In the genomic region with DNA sequence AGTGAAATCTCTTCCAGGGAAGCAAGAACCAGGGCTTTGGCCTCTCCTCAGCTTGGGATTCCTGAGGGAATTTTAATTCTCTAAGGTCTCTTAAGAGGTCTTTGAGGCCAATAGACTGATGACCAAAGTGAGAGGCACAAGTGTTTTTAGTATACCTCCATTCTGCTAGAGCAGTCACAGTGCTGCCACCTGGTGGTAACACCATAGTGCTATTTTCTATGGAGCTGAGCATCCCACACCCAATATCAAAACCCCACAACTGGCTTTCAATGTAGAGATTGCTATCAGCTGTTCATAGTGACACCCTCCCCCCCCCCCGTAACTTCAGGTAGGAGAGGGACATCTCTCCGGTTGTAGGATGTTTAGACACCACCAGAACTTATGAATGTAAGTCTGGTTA, we compare ENCODE assay signal across 9 mouse cellular contexts. TPM values are rescaled to one million over a fixed set of nuclear protein-coding genes. Genes with fewer than 3 reads are reported as not detected.
DNase-seq lines count a peak whose midpoint lies in the region; ATAC-seq lines count a peak whose summit lies in the region.
"Had no signal": no experiment of that assay in that cellular context is flagged by ENCODE, and none has a peak within 500 bp of the region (broad histone marks: within the 10 kb centered on the region; RNA-seq: fewer than 3 reads in every experiment).

No protein-coding gene starts in this region.

- no peaks in the 10 kb centered on the region for H3K4me1 ChIP-seq in liver, embryonic 11.5 days (replicated peaks; ENCODE audit: control insufficient read depth, insufficient read depth, low read length)
- no peaks in the 10 kb centered on the region for H3K4me1 ChIP-seq in embryonic facial prominence, embryonic 11.5 days (ENCODE audit: control insufficient read depth, insufficient read depth, low read length)
- H3K4me1 ChIP-seq in neural tube, embryonic 14.5 days (ENCODE audit: control insufficient read depth, insufficient read depth, low read length), result no peaks in the 10 kb centered on the region

- H3K36me3 ChIP-seq in liver, embryonic 11.5 days (ENCODE audit: control insufficient read depth, insufficient read depth, low read length), result no peaks in the 10 kb centered on the region
- no peaks in the 10 kb centered on the region for H3K36me3 ChIP-seq in embryonic facial prominence, embryonic 11.5 days (replicated peaks; ENCODE audit: control insufficient read depth, insufficient read depth, low read depth, low read length)
- no peaks in the 10 kb centered on the region for H3K36me3 ChIP-seq in neural tube, embryonic 14.5 days (ENCODE audit: control insufficient read depth, insufficient read depth, low read length)

- H3K4me2 ChIP-seq in liver, embryonic 11.5 days, result no peak overlapping the region
- no peak overlapping the region for H3K4me2 ChIP-seq in embryonic facial prominence, embryonic 11.5 days (ENCODE audit: low read depth, low read length)
- H3K4me2 ChIP-seq in neural tube, embryonic 14.5 days (ENCODE audit: low read depth, low read length), result no peak overlapping the region

- no peak overlapping the region for H3K27ac ChIP-seq in liver, embryonic 11.5 days (ENCODE audit: low read depth, low read length)
- no peak overlapping the region for H3K27ac ChIP-seq in embryonic facial prominence, embryonic 11.5 days (replicated peaks; ENCODE audit: low read depth, low read length)
- no peak overlapping the region for H3K27ac ChIP-seq in neural tube, embryonic 14.5 days (ENCODE audit: low read depth, low read length)

- H3K4me3 ChIP-seq in liver, embryonic 11.5 days (ENCODE audit: low read depth, low read length), result no peak overlapping the region
- no peak overlapping the region for H3K4me3 ChIP-seq in embryonic facial prominence, embryonic 11.5 days (ENCODE audit: low read depth, low read length)
- H3K4me3 ChIP-seq in neural tube, embryonic 14.5 days (ENCODE audit: low read depth, low read length), result no peak overlapping the region

- no peak for ATAC-seq in liver, embryonic 11.5 days (replicated peaks; ENCODE audit: low FRiP score)
- no peak for ATAC-seq in embryonic facial prominence, embryonic 11.5 days (replicated peaks; ENCODE audit: insufficient number of reproducible peaks, low FRiP score, low TSS enrichment, low read depth)
- 0 out of 2 replicates have a peak, but pooled peaks have one; percentile 51 for ATAC-seq in neural tube, embryonic 14.5 days (ENCODE audit: low read depth)

- no peaks in the 10 kb centered on the region for H3K9me3 ChIP-seq in liver, embryonic 11.5 days (ENCODE audit: control insufficient read depth, low read length)
- H3K9me3 ChIP-seq in embryonic facial prominence, embryonic 11.5 days (replicated peaks; ENCODE audit: control insufficient read depth, low read length), result no peaks in the 10 kb centered on the region
- H3K9me3 ChIP-seq in neural tube, embryonic 14.5 days (ENCODE audit: control insufficient read depth, low read length), result no peaks in the 10 kb centered on the region

- peaks cover 6% of the 10 kb centered on the region; the same call in 1 of the 2 replicates for H3K27me3 ChIP-seq in liver, embryonic 11.5 days (replicated peaks; ENCODE audit: control insufficient read depth, insufficient read depth, low read length)
- no peaks in the 10 kb centered on the region for H3K27me3 ChIP-seq in embryonic facial prominence, embryonic 11.5 days (ENCODE audit: control insufficient read depth, insufficient read depth, low read length)
- no peaks in the 10 kb centered on the region for H3K27me3 ChIP-seq in neural tube, embryonic 14.5 days (ENCODE audit: control insufficient read depth, insufficient read depth, low read length)

- DNase-seq in liver, result peak; percentile 83
- DNase-seq in liver, embryonic 11.5 days (ENCODE audit: low spot score), result no peak
- peak; percentile 39 to 50 for DNase-seq in adrenal gland, postnatal 4 days (ENCODE audit: low spot score in 2 of 2)
- peak; percentile 85 for DNase-seq in embryonic facial prominence, embryonic 11.5 days (ENCODE audit: low spot score)
- peak; percentile 88 for DNase-seq in induced T-regulatory cell, adult 2 months (ENCODE audit: low read depth)
- peak; percentile 69 to 83 for DNase-seq in left cerebral cortex, postnatal 14 days (ENCODE audit: low spot score in 2 of 2)
- peak; percentile 48 for DNase-seq in testis, postnatal 14 days (ENCODE audit: low spot score)

- 23% methylated on average over 2 of the region's 2 CpGs for WGBS in liver, embryonic 11.5 days
- WGBS in embryonic facial prominence, embryonic 11.5 days, result 15% methylated on average over 2 of the region's 2 CpGs
- 18% methylated on average over 2 of the region's 2 CpGs for WGBS in neural tube, embryonic 14.5 days

- intact Hi-C loops in left cerebral cortex, postnatal 14 days (cut with DNase I), result loop anchor here (2.0 kb wide), 1 partner anchor 135 kb away; no protein-coding TSS in a partner anchor

- no peak overlapping the region for H3K9ac ChIP-seq in liver, embryonic 11.5 days (ENCODE audit: low read depth, low read length)
- no peak overlapping the region for H3K9ac ChIP-seq in embryonic facial prominence, embryonic 11.5 days (replicated peaks; ENCODE audit: low read length)
- no peak overlapping the region for H3K9ac ChIP-seq in neural tube, embryonic 14.5 days (replicated peaks; ENCODE audit: low read depth, low read length)

RNA-seq across cellular contexts. Expression of gene Trim31, which starts 16.2 kb away (rescaled TPM):
- polyA plus RNA-seq in liver, embryonic 11.5 days (2014; fragmentation: Nextera tagmentation; extraction: Ambion mirVana), result not detected in 2 replicates
- total RNA-seq in adrenal gland, postnatal 4 days (2021), result not detected
- polyA plus RNA-seq in embryonic facial prominence, embryonic 11.5 days (2014; fragmentation: Nextera tagmentation; extraction: Ambion mirVana), result not detected in 2 replicates
- total RNA-seq in left cerebral cortex, postnatal 14 days (2021), result not detected
- not detected in 2 replicates for polyA plus RNA-seq in neural tube, embryonic 14.5 days (2014; fragmentation: Nextera tagmentation; extraction: Ambion mirVana)

RNA-seq across cellular contexts. Expression of gene Trim40, which starts 24.2 kb away (rescaled TPM):
- polyA plus RNA-seq in liver, embryonic 11.5 days (2014; fragmentation: Nextera tagmentation; extraction: Ambion mirVana), result not detected in 2 replicates
- under 1 TPM in 1 of 2 experiments, not detected in 1; 0.17 TPM for total RNA-seq in adrenal gland, postnatal 4 days (2021)
- not detected in 2 replicates for polyA plus RNA-seq in embryonic facial prominence, embryonic 11.5 days (2014; fragmentation: Nextera tagmentation; extraction: Ambion mirVana)
- not detected for total RNA-seq in left cerebral cortex, postnatal 14 days (2021)
- not detected in 2 replicates for polyA plus RNA-seq in neural tube, embryonic 14.5 days (2014; fragmentation: Nextera tagmentation; extraction: Ambion mirVana)
- polyA plus RNA-seq: stomach, embryonic 14.5 days had no signal

RNA-seq across cellular contexts. Expression of gene Rnf39, which starts 28.6 kb away (rescaled TPM):
- polyA plus RNA-seq in liver, embryonic 11.5 days (2014; fragmentation: Nextera tagmentation; extraction: Ambion mirVana), result 0.14 TPM in 1 of 2 replicates, not detected in the other
- total RNA-seq in adrenal gland, postnatal 4 days (2021), result 1 to 10 TPM in 1 of 2 experiments, under 1 TPM in 1; 0.31 to 1.1 TPM
- polyA plus RNA-seq in embryonic facial prominence, embryonic 11.5 days (2014; fragmentation: Nextera tagmentation; extraction: Ambion mirVana), result 0.13 TPM in 1 of 2 replicates, not detected in the other
- total RNA-seq in left cerebral cortex, postnatal 14 days (2021), result 1 to 10 TPM; 2.1 to 3.5 TPM
- 1.0 and 2.0 TPM in 2 replicates for polyA plus RNA-seq in neural tube, embryonic 14.5 days (2014; fragmentation: Nextera tagmentation; extraction: Ambion mirVana)

RNA-seq across cellular contexts. Expression of gene Ppp1r11, which starts 37.4 kb away (rescaled TPM):
- 78.5 and 84.7 TPM in 2 replicates for polyA plus RNA-seq in liver, embryonic 11.5 days (2014; fragmentation: Nextera tagmentation; extraction: Ambion mirVana)
- total RNA-seq in adrenal gland, postnatal 4 days (2021), result 10 to 100 TPM; 63.6 to 65.1 TPM
- 136 and 152 TPM in 2 replicates for polyA plus RNA-seq in embryonic facial prominence, embryonic 11.5 days (2014; fragmentation: Nextera tagmentation; extraction: Ambion mirVana)
- total RNA-seq in left cerebral cortex, postnatal 14 days (2021), result 100 to 1,000 TPM; 108 to 109 TPM
- polyA plus RNA-seq in neural tube, embryonic 14.5 days (2014; fragmentation: Nextera tagmentation; extraction: Ambion mirVana), result 174 and 195 TPM in 2 replicates

RNA-seq across cellular contexts. Expression of gene Znrd1, which starts 44.3 kb away (rescaled TPM):
- polyA plus RNA-seq in liver, embryonic 11.5 days (2014; fragmentation: Nextera tagmentation; extraction: Ambion mirVana), result 55.2 and 62.2 TPM in 2 replicates
- 10 to 100 TPM; 35.8 to 41.6 TPM for total RNA-seq in adrenal gland, postnatal 4 days (2021)
- polyA plus RNA-seq in embryonic facial prominence, embryonic 11.5 days (2014; fragmentation: Nextera tagmentation; extraction: Ambion mirVana), result 96.7 and 104 TPM in 2 replicates
- 10 to 100 TPM; 28.4 to 31.8 TPM for total RNA-seq in left cerebral cortex, postnatal 14 days (2021)
- polyA plus RNA-seq in neural tube, embryonic 14.5 days (2014; fragmentation: Nextera tagmentation; extraction: Ambion mirVana), result 61.8 and 64.9 TPM in 2 replicates
